Mouse (Mus musculus) midbrain, embryonic 11.5 days (tissue): ENCODE data around the gene Ero1l. TPM values are rescaled to one million over a fixed set of nuclear protein-coding genes. Genes with fewer than 3 reads are reported as not detected.
A peak's percentile ranks its signal among the peaks of the same experiment; 100 is the strongest.

Source experiments
- ATAC-seq: fragments of 200-750 bp; cut with Nextera tagmentation; 2 replicates; pipeline ENCODE4 v1.8.0; 2017; ENCODE audit warnings: moderate TSS enrichment, moderate library complexity; ENCODE audit not compliant: low FRiP score
- DNase-seq: peaks from one replicate; pipeline ENCODE4 v3.0.0; 2015; ENCODE audit warnings: low spot score; ENCODE audit errors: missing footprints
- H3K27ac ChIP-seq: fragments of 300-500 bp; sonication (generic); 2 replicates; pipeline ENCODE4 v1.5.1; 2014; ENCODE audit warnings: low read depth, low read length
- H3K27me3 ChIP-seq: fragments of 300-500 bp; sonication (generic); 2 replicates; pipeline ENCODE4 v1.6.1; 2014; ENCODE audit warnings: mild to moderate bottlenecking, low read length, moderate library complexity, mixed read lengths; ENCODE audit not compliant: control insufficient read depth, insufficient read depth
- H3K36me3 ChIP-seq: fragments of 300-500 bp; sonication (generic); 2 replicates; pipeline ENCODE4 v1.6.1; 2014; ENCODE audit warnings: mild to moderate bottlenecking, low read length, moderate library complexity, mixed read lengths; ENCODE audit not compliant: control insufficient read depth, insufficient read depth
- H3K4me1 ChIP-seq: fragments of 300-500 bp; sonication (generic); 2 replicates; pipeline ENCODE4 v1.6.1; 2014; ENCODE audit warnings: low read length; ENCODE audit not compliant: control insufficient read depth, insufficient read depth
- H3K4me2 ChIP-seq: fragments of 300-500 bp; sonication (generic); 2 replicates; pipeline ENCODE4 v1.6.1; 2014; ENCODE audit warnings: mild to moderate bottlenecking, moderate library complexity
- H3K4me3 ChIP-seq: fragments of 300-500 bp; sonication (generic); 2 replicates; pipeline ENCODE4 v1.5.1; 2014; ENCODE audit warnings: low read depth, low read length
- H3K9ac ChIP-seq: fragments of 300-500 bp; sonication (generic); 2 replicates; pipeline ENCODE4 v1.6.1; 2014; ENCODE audit warnings: low read length
- H3K9me3 ChIP-seq: fragments of 300-500 bp; sonication (generic); 2 replicates; pipeline ENCODE4 v1.6.1; 2016; ENCODE audit warnings: low read length; ENCODE audit not compliant: control insufficient read depth
- WGBS: fragments of 180-500 bp; shearing (Covaris S2); extraction: QIAGEN DNeasy Blood & Tissue Kit; methylation state at CpG from one replicate; pipeline ENCODE4 v1.1.7; 2014; 5-methylcytosine and 5-hydroxymethylcytosine counted together
- polyA plus RNA-seq: library from polyadenylated mRNA; unstranded; fragments of >200 nt; fragmentation: Nextera tagmentation; extraction: Ambion mirVana; gene quantifications from 2 replicates; pipeline ENCODE4 v1.2.1, GENCODE M21; 2014

Ero1l gene
- 33.8 and 40.9 TPM in 2 replicates for polyA plus RNA-seq

DNA sequence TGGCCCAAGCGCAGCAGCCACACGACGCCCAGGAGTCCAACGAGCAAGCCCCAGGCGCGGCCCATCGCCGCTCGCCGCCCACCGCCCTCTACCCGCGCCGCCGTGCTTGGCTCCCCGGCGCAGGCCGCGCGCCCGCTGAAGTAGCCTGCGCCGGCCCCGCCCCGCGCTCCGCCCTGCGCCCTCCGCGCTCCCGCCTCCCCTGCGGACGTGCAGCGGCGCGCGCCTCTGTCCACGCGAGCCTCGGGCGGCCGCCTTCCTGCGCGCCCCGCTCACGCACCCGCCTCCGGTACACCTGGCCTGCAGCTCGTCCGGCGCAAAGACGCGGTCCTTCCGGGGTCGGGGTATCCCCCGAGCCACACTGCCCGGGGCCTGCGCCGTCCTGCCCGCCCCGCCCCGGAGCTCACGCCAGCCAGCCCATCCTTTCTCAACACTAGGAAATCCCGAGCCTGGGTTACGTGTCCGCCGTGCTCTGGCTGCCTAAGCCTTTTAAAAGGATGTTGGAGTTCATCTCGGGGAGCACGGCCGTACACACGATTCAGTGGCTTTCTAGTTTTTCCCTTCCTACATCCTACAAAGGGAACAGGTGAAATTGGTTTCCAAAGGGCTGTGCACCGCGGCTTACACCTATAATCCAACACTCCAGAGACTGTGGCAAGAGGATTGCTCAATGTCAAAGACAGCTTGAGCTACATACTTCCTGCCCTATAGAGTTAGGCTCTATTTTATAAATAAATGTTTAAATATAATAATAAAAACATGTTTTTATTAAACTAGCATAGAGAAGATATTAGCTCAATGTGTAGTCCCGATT, at the start of gene Ero1l:
Gene Ero1l, minus strand, starts transcription at position 346 of the 811 bp plus-strand sequence.
- peak within 1 kb of the TSS; percentile 84 for H3K27ac ChIP-seq
- peak within 1 kb of the TSS; percentile 88 for H3K9ac ChIP-seq
- peak; percentile 98 for DNase-seq
- H3K4me3 ChIP-seq, result peak within 1 kb of the TSS; percentile 79
- no peaks in the 10 kb centered on the region for H3K27me3 ChIP-seq
- no peaks in the 10 kb centered on the region for H3K9me3 ChIP-seq
- WGBS, result 2% methylated on average over 73 of the region's 74 CpGs
- H3K36me3 ChIP-seq, result no peaks in the 10 kb centered on the region
- peak; percentile 98 for ATAC-seq
- peak within 1 kb of the TSS; percentile 82 for H3K4me2 ChIP-seq
- H3K4me1 ChIP-seq, result peaks cover 6% of the 10 kb centered on the region

DNA sequence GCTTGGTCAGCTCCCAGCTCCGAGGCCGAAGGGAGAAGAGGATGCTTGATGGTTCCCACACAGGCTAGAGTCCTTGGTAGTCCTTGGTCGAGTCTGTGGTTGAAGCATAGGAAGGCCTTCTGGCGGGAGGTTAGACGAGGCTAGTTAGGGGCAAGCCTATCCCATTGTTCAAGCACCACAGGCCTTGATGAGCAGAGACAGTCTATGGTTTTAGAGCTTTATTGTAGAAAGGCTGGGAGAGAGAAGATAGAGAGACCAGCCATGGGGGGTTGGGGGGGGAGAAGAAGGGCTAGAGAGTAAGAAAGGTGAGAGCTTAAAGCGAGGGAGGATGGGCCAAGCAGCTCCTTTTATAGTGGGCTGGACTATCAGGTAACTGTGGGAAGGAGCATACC, 46.6 kb upstream of the Ero1l start:
- H3K9ac ChIP-seq, result no peak overlapping the region
- no peak for DNase-seq
- ATAC-seq, result no peak
- peaks cover 9% of the 10 kb centered on the region for H3K36me3 ChIP-seq
- no peaks in the 10 kb centered on the region for H3K27me3 ChIP-seq
- peaks cover 3% of the 10 kb centered on the region; the same call in 1 of the 2 replicates for H3K9me3 ChIP-seq
- whole genome bisulfite sequencing, result 89% methylated on average over 6 of the region's 6 CpGs
- H3K4me3 ChIP-seq, result no peak overlapping the region
- no peak overlapping the region for H3K27ac ChIP-seq
- H3K4me2 ChIP-seq, result no peak overlapping the region
- H3K4me1 ChIP-seq, result no peaks in the 10 kb centered on the region

DNA sequence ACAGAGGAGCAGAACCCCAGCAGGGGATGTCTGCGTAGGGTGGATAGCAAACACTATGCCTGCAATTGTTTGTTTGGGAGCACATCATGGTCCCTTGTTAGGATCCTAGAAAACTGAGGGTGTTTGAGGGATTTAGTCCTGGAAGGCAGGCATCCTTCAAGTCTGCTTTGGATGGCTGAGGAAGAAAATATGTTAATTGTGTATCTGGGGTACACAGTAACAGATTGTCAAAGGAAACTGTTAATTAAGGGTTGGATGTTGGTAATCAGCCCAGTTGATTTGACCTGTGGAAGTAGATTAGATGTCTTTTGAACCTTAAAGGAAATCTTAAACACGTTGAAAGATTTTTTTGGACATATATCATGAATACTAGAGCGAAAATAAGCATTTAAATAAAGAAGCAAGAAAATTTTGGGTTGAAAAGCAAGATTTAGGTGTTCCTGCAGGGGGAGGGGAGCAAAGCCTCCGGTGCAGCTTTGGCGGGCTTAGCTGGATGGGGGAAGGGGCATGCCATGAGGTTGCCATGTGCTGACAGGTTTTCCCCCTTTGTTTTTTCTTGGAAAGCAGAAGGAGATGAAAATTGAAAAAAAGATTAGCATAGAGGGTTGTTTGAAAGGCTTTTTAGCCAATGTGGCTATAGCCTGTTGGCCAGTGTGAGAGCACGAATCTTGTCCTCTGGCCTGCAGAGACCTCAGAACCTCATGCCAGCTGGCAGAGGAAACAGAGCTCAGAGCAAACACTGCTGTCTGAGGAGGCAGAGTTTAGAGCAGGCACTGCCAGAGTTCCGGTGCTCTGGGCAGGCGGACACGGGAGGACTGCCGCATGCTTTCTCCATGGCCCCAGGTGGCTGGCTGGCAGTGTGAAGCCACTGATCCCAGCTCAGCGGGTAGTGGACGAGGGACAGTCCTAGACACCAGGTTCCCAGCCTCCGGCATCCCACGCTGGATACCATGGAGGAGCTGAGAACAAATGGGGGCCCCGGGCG, 45.9 kb upstream of the Ero1l start:
- DNase-seq, result no peak
- H3K4me3 ChIP-seq, result no peak overlapping the region
- no peaks in the 10 kb centered on the region for H3K9me3 ChIP-seq
- WGBS, result 72% methylated on average over 16 of the region's 16 CpGs
- peaks cover 4% of the 10 kb centered on the region; the same call in 1 of the 2 replicates for H3K36me3 ChIP-seq
- ATAC-seq, result no peak
- no peak overlapping the region for H3K27ac ChIP-seq
- no peaks in the 10 kb centered on the region for H3K27me3 ChIP-seq
- H3K9ac ChIP-seq, result no peak overlapping the region
- H3K4me2 ChIP-seq, result no peak overlapping the region
- no peaks in the 10 kb centered on the region for H3K4me1 ChIP-seq

DNA sequence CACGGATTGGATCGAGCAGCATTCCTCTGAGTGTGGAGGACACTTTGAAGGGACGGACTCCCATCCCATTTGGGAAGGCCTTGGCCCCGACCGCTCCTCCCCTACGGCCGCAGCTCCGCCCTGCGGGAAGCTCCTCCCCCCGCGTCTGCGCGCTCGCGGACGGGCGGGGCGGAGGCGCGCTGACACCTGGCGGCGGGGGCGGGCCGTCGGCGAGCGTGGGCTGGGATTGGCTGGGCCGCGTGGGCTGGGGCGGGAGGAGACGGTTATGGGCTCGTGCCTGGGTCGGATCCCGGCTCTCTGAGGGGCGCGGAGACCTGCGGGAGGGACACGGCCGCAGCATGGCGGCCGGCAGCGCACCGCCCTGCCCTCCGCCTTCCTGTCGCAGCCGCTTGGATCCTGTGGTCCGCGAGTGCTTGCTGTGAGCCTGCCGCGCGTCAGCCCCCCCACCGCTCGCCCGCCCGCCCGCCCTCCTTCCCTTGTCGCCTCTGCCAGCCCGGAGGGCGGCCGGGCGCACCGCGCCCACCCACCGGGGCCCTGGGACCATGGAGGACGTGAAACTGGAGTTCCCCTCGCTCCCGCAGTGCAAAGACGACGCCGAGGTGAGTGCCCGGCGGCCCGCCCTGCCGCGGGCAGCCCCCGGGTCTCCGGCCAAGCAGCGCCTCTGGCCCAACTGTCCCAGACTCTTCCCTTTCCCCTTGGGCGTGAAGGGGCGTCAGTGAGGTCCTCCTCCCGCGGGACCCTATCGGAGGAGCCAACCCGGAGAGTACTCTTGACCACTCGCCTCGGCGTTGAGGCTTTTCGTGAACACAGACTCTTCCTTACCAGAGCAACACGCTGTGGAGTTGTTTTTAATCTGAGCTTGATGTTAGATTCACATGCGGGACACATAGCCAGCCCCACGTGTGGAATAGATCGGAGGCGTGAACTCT, 32.6 kb upstream of the Ero1l start, which contains the start of gene Styx:
Gene Styx, plus strand, starts transcription at position 163 of the 929 bp plus-strand sequence.
- peak; percentile 98 for ATAC-seq
- no peaks in the 10 kb centered on the region for H3K9me3 ChIP-seq
- under 1% methylated on average over 56 of the region's 93 CpGs for WGBS
- peak within 1 kb of the TSS; percentile 51 for H3K4me3 ChIP-seq
- H3K4me1 ChIP-seq, result peaks cover 3% of the 10 kb centered on the region; the same call in 1 of the 2 replicates
- H3K4me2 ChIP-seq, result peak within 1 kb of the TSS; percentile 66
- peak; percentile 99 for DNase-seq
- H3K27me3 ChIP-seq, result no peaks in the 10 kb centered on the region
- peak within 1 kb of the TSS; percentile 63 for H3K9ac ChIP-seq
- H3K27ac ChIP-seq, result no peak within 1 kb of the TSS; the same call in 1 of the 2 replicates
- peaks cover 6% of the 10 kb centered on the region for H3K36me3 ChIP-seq

DNA sequence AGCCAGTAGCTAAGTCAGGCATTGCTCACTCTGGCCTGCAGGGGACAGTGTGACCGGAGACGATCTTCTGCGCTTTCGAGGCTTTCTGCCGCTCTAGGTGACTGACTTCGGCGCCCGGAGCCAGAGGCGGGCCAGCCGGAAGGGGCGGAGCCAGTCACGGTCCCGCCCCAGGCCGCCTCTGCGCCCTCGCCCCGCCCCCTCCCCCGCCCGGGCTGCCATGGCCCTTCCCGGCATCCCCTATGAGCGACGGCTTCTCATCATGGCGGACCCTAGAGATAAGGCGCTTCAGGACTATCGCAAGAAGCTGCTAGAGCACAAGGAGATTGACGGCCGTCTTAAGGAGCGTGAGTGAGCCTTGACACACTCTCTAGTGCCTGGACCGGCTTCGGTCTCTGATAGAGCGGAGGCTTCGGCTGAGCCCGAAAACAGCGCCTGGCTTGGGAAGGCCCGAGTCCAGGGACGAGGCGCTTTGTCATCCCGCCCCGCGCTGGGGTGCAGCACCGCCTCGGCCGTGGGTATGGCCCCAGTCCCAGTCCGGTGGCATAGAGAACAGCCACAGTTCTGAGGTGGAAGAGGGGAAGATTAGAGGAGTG, 11.1 kb upstream of the Ero1l start, which contains the start of gene Psmc6:
Gene Psmc6, plus strand, starts transcription at position 200 of the 593 bp plus-strand sequence.
- H3K4me1 ChIP-seq, result peaks cover 4% of the 10 kb centered on the region
- H3K36me3 ChIP-seq, result peaks cover 3% of the 10 kb centered on the region; the same call in 1 of the 2 replicates
- H3K9ac ChIP-seq, result peak within 1 kb of the TSS; percentile 89
- WGBS, result under 1% methylated on average over 44 of the region's 44 CpGs
- peak within 1 kb of the TSS; percentile 49 for H3K27ac ChIP-seq
- no peaks in the 10 kb centered on the region for H3K27me3 ChIP-seq
- peak; percentile 98 for ATAC-seq
- H3K4me2 ChIP-seq, result peak within 1 kb of the TSS; percentile 54
- peak within 1 kb of the TSS; percentile 76 for H3K4me3 ChIP-seq
- DNase-seq, result peak; percentile 99
- no peaks in the 10 kb centered on the region for H3K9me3 ChIP-seq

DNA sequence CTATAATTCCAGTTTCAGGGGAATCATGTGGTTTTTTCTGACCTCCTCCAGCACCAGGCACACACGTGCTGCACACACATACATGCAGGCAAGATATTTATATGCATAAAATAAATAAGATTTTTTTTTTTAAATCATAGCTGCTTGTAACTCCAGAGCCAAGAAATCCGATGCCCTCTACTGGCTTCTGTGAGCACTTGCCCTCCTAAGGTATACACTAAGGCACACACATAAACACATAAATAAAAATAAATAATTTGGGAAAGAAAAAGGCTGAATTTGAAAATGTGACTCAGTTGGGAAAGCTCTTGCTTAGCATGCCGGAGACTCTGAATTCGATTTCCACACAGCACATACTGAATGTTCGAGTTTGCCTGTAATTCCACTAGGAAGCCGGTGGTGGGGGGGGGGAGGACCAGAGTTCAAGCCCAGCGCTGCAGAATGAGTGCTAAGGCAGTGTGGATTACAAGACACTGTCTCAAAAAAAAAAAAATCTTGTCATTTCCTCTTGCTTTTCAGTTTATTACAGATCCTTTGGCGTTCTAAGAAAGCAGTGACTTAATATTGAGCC, 10.5 kb upstream of the Ero1l start:
- Histone ChIP-seq H3K4me1 (peaks cover 4% of the 10 kb centered on the region), H3K9me3 (no peaks in the 10 kb centered on the region), H3K4me3 (peak overlapping the region; percentile 76), H3K27me3 (no peaks in the 10 kb centered on the region), H3K4me2 (peak overlapping the region; percentile 36), H3K9ac (no peak overlapping the region; the same call in 1 of the 2 replicates), H3K36me3 (peaks cover 3% of the 10 kb centered on the region; the same call in 1 of the 2 replicates), H3K27ac (no peak overlapping the region)
- WGBS, result 19% methylated on average over 8 of the region's 8 CpGs
- DNase-seq (no peak), ATAC-seq (no peak; the same call in none of the 2 replicates)

DNA sequence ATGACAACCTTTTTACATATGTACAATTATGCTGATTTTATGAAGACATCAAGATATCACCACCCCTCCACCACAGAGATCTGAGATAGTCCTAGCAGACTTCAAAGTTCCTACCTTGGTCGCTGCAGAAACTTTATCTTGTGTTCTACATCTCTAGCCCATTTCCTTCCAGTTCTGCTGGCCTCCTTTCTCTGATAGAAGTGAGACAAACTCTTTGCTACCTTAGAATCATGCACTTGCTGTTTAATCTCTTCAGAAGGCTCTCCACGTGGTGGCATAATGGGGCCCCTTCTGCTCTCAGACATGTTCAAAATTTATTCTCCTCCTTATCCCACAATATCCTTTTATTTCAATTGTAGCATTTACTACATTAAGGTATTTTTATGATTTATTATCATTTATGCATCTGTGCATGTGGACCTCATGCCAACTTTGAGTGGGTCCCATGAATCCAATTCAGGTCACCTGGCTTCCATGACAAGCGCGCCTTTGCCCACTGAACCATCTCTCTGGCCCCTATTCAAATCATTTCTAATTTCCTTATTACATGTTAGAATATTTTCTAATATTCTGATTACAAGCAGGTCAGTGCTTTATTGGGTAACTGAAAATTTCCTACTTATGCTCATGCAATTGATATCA, 9.6 kb upstream of the Ero1l start:
- no peak overlapping the region for H3K27ac ChIP-seq
- peaks cover 3% of the 10 kb centered on the region; the same call in 1 of the 2 replicates for H3K36me3 ChIP-seq
- no peaks in the 10 kb centered on the region for H3K27me3 ChIP-seq
- H3K9ac ChIP-seq, result no peak overlapping the region
- no peak for ATAC-seq
- H3K9me3 ChIP-seq, result no peaks in the 10 kb centered on the region
- 90% methylated on average over 4 of the region's 4 CpGs for WGBS
- H3K4me2 ChIP-seq, result no peak overlapping the region
- H3K4me1 ChIP-seq, result peaks cover 4% of the 10 kb centered on the region
- H3K4me3 ChIP-seq, result no peak overlapping the region
- DNase-seq, result no peak
